Mouse (Mus musculus) A20 (cell line): Measurements from ENCODE around the gene Vopp1.
"Not testable (repeated sequence)": the region's sequence is repeated elsewhere in the genome, so short reads cannot be mapped to it uniquely, and the experiment has no call there.

ENCODE experiments used
- DNase-seq: peaks from one replicate; pipeline ENCODE4 v3.0.0-alpha.2; 2011; ENCODE audit warnings: low read depth, low spot score

The Vopp1 gene

GRCm38 (mm10) chr6:57824422-57825258 is at the start of gene Vopp1:
Gene Vopp1 (minus strand): TSS chr6:57825159.
- no peak for DNase-seq

GRCm38 (mm10) chr6:57859043-57860042 is 34.4 kb upstream of the Vopp1 start:
- peak; percentile 43 for DNase-seq

- DNase-seq = not testable (repeated sequence)
Observed at GRCm38 (mm10) chr6:57851177-57851576, 26.2 kb upstream of the Vopp1 start.

- DNase-seq = no peak
Observed at GRCm38 (mm10) chr6:57850286-57850685, 25.3 kb upstream of the Vopp1 start, which contains the start of gene Vmn1r21. Gene Vmn1r21 (minus strand): TSS chr6:57850343.

- DNase-seq = no peak
Observed at GRCm38 (mm10) chr6:57839693-57840408, 14.9 kb upstream of the Vopp1 start.

GRCm38 (mm10) chr6:57825259-57825715 is 328 bp upstream of the Vopp1 start:
- no peak for DNase-seq

- no peak for DNase-seq
Observed at GRCm38 (mm10) chr6:57823461-57823860, 1.5 kb downstream of the Vopp1 start.

GRCm38 (mm10) chr6:57822648-57823410 is 2.1 kb downstream of the Vopp1 start:
- DNase-seq = no peak

GRCm38 (mm10) chr6:57814436-57814940 is 10.5 kb downstream of the Vopp1 start:
- DNase-seq = no peak

GRCm38 (mm10) chr6:57811748-57812730 is 12.9 kb downstream of the Vopp1 start:
- no peak for DNase-seq

GRCm38 (mm10) chr6:57805218-57806069 is 19.5 kb downstream of the Vopp1 start:
- DNase-seq = no peak

- no peak for DNase-seq
Observed at GRCm38 (mm10) chr6:57803130-57803529, 21.8 kb downstream of the Vopp1 start.

GRCm38 (mm10) chr6:57798986-57799385 is 26.0 kb downstream of the Vopp1 start:
- DNase-seq = no peak

- DNase-seq = no peak
Observed at GRCm38 (mm10) chr6:57796853-57797423, 28.0 kb downstream of the Vopp1 start.

- peak; percentile 71 for DNase-seq
Observed at GRCm38 (mm10) chr6:57795835-57796234, 29.1 kb downstream of the Vopp1 start.

GRCm38 (mm10) chr6:57792821-57793220 is 32.1 kb downstream of the Vopp1 start:
- DNase-seq = not testable (repeated sequence)

- DNase-seq = no peak
Observed at GRCm38 (mm10) chr6:57790542-57790941, 34.4 kb downstream of the Vopp1 start.

GRCm38 (mm10) chr6:57787376-57787775 is 37.6 kb downstream of the Vopp1 start:
- DNase-seq = no peak
